Mouse (Mus musculus): ENCODE measurements around the gene Cish.

DNA sequence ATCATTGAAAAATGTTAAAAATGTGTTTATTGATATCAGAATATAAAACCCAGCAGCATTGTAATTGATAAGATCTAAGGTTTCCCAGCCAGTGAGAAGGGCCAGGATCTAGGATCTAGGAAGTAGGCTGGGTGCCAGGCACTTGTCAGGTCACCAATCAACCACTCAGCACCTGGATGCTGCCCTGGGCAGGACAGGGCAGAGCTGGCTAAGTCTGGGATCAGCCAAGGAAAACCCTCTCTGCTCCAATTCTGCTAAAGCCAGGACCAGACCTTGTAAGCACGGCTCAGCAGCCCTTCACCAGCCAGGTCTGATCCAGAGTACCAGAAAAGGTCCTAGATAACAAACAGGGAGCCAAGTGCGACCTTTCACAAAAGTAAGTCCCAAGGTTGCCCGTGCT is 40.9 kb upstream of the Cish start:
- no peak for TF ChIP-seq POLR2A (IDR thresholded peaks at IDR 0.05; ENCODE audit: insufficient read depth, low read depth, low read length)
- TF ChIP-seq CTCF (IDR thresholded peaks at IDR 0.05; ENCODE audit: insufficient read depth, low read depth, low read length): no peak
